Mouse (Mus musculus): ENCODE measurements around the gene Mbd3. TPM values are rescaled to one million over a fixed set of nuclear protein-coding genes. Genes with fewer than 3 reads are reported as not detected.

Mbd3 gene
- polyA plus RNA-seq, 1 experiment from 2014 or later: 140 TPM

DNA sequence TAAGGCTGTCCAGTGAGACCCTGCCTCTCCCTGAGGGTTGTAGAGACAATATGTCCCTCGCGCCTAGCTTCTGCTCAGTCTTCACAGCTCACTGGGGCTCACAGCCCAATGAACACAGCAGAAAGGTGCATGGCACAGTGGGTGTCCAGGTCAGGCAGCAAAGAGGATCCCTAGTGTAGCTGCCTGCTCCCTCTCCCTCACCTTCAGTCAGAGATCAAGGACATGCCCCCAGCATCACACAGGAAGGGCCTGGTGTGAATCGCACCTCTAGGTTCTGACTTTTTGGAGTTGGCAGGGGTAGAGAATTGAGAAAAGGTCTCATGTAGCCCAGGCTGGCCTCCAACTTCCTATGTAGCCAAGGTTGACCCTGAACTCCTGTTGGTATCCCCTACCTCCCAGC is 35.5 kb upstream of the Mbd3 start:
- ATAC-seq: no peak

GRCm38 (mm10) chr10:80434233-80434592 is 34.9 kb upstream of the Mbd3 start:
- peak overlapping the region; percentile 87 for H3K4me2 ChIP-seq
- 0 out of 2 replicates have a peak, but pooled peaks have one; percentile 4 for ATAC-seq
- WGBS (ENCODE audit: insufficient replicate concordance): 8% methylated on average over 8 of the region's 8 CpGs
- no peaks in the 10 kb centered on the region for H3K9me3 ChIP-seq (replicated peaks)
- H3K36me3 ChIP-seq: peaks cover 24% of the 10 kb centered on the region
- H3K27me3 ChIP-seq (replicated peaks): peaks cover 13% of the 10 kb centered on the region
- H3K27ac ChIP-seq: peak overlapping the region; percentile 95
- H3K4me1 ChIP-seq: peaks cover 73% of the 10 kb centered on the region
- peak overlapping the region; percentile 100 for H3K4me3 ChIP-seq
- peak overlapping the region; percentile 67 for H3K9ac ChIP-seq

More for the DNA sequence above, 35.5 kb upstream of the Mbd3 start:
- Histone ChIP-seq H3K4me3 (peak overlapping the region; percentile 100), H3K9ac (peak overlapping the region; percentile 67), H3K36me3 (peaks cover 17% of the 10 kb centered on the region), H3K9me3 (replicated peaks) (no peaks in the 10 kb centered on the region), H3K27me3 (replicated peaks) (peaks cover 14% of the 10 kb centered on the region), H3K27ac (peak overlapping the region; percentile 95), H3K4me2 (peak overlapping the region; percentile 87), H3K4me1 (peaks cover 68% of the 10 kb centered on the region)
- WGBS (ENCODE audit: insufficient replicate concordance): 68% methylated on average over 3 of the region's 3 CpGs

DNA sequence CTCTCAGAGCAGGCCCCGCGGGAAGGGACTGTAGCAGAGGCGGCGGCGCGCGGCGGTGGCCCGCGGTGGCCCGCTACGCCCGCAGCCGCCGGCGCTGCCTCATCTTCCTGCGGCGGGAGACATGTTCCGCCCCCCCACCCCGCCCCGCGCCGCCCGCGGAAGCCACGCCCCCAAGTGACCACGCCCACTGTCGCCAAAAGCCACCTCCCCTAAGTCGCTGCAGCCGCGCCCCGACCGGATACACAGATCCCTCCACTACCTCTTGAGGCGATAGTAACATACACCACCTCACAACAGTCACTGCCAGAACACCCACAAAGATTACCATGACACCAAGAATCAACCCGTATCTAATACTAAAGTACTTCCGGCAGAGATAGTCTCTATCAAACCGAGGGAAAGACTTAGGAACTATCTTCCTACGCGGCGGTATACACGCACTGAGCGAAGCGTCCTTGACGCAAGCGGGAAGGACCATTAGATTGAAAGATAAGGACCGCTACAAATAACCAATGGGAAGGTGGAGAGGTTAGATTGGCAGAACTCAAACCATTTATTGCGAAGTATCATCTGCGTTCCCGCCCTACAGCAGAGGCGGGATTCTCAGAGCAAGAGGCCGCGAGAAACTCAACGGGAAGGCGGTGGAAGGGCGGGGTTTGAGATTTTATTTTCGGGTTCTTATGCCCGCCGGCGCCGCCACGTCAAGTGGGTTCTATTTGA is 34.3 kb upstream of the Mbd3 start, which contains the start of gene Tcf3:
Gene Tcf3 (minus strand): TSS at position 135 of the 720 bp plus-strand sequence.
- WGBS (ENCODE audit: insufficient replicate concordance): under 1% methylated on average over 61 of the region's 61 CpGs
- Histone ChIP-seq H3K27ac (peak within 1 kb of the TSS; percentile 95), H3K9ac (peak within 1 kb of the TSS; percentile 100), H3K36me3 (peaks cover 29% of the 10 kb centered on the region), H3K9me3 (replicated peaks) (no peaks in the 10 kb centered on the region), H3K4me1 (peaks cover 73% of the 10 kb centered on the region), H3K4me2 (peak within 1 kb of the TSS; percentile 87), H3K4me3 (peak within 1 kb of the TSS; percentile 100), H3K27me3 (replicated peaks) (peaks cover 9% of the 10 kb centered on the region)
- peak; percentile 89 for ATAC-seq

- H3K27me3 ChIP-seq (replicated peaks): peaks cover 4% of the 10 kb centered on the region
- under 1% methylated on average over 50 of the region's 60 CpGs for WGBS (ENCODE audit: insufficient replicate concordance)
- peak overlapping the region; percentile 87 for H3K4me2 ChIP-seq
- peak overlapping the region; percentile 100 for H3K9ac ChIP-seq
- peaks cover 35% of the 10 kb centered on the region for H3K36me3 ChIP-seq
- peaks cover 72% of the 10 kb centered on the region for H3K4me1 ChIP-seq
- H3K9me3 ChIP-seq (replicated peaks): no peaks in the 10 kb centered on the region
- no peak for ATAC-seq
- peak overlapping the region; percentile 95 for H3K27ac ChIP-seq
- H3K4me3 ChIP-seq: peak overlapping the region; percentile 100
These were observed 33.7 kb upstream of the Mbd3 start for GRCm38 (mm10) chr10:80432936-80433512.

- H3K27ac ChIP-seq: peak overlapping the region; percentile 95
- H3K4me1 ChIP-seq: peaks cover 68% of the 10 kb centered on the region
- peak overlapping the region; percentile 87 for H3K4me2 ChIP-seq
- no peaks in the 10 kb centered on the region for H3K9me3 ChIP-seq (replicated peaks)
- H3K36me3 ChIP-seq: peaks cover 42% of the 10 kb centered on the region
- peak overlapping the region; percentile 100 for H3K4me3 ChIP-seq
- 7% methylated on average over 4 of the region's 4 CpGs for WGBS (ENCODE audit: insufficient replicate concordance)
- ATAC-seq: no peak
- no peaks in the 10 kb centered on the region for H3K27me3 ChIP-seq (replicated peaks)
- peak overlapping the region; percentile 100 for H3K9ac ChIP-seq
These were observed 33.0 kb upstream of the Mbd3 start for GRCm38 (mm10) chr10:80432387-80432785.

DNA sequence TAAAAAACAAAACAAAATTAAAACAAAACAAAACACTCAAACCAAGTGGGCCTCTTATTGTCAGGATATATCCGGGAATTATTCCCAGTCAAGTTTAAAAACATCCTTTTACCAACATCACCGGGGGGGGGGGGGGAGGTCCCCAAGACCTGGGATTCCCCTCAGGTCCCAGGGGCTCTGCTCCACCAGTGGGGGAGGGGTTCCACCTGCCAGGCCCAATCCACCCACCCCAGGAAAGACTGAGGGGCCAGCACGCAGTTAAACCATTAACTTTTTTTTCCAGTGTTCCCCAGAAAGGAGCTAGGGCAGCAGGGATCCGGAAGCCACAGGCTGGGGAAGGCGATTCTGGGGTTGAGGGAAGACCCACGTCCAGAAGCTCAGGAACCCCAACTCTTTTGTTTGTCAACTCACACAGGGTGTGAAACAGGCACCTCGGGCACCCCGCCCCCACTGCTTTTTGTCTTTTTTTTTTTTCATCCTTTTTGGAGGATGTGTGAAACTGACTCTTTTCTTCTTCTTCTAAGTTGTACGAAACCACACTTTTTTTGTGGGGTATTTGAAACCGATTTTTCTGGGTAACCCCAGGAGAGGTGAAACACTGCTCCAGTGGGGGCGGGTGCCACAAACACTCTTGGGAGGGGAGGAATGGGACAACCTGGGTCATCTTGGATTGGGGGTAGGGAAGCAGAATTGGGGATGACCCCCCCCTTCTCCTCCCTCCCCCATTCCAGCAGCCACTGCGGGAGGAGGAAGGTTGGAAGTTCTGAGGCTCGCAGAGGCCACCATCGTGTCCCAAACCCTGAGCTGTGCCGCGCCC is 32.4 kb upstream of the Mbd3 start:
- ATAC-seq: no peak
- H3K4me2 ChIP-seq: peak overlapping the region; percentile 87
- H3K27ac ChIP-seq: peak overlapping the region; percentile 95
- 29% methylated on average over 16 of the region's 16 CpGs for WGBS (ENCODE audit: insufficient replicate concordance)
- H3K27me3 ChIP-seq (replicated peaks): no peaks in the 10 kb centered on the region
- peaks cover 48% of the 10 kb centered on the region for H3K36me3 ChIP-seq
- H3K9me3 ChIP-seq (replicated peaks): no peaks in the 10 kb centered on the region
- H3K4me1 ChIP-seq: peaks cover 65% of the 10 kb centered on the region
- peak overlapping the region; percentile 100 for H3K4me3 ChIP-seq
- H3K9ac ChIP-seq: peak overlapping the region; percentile 100

DNA sequence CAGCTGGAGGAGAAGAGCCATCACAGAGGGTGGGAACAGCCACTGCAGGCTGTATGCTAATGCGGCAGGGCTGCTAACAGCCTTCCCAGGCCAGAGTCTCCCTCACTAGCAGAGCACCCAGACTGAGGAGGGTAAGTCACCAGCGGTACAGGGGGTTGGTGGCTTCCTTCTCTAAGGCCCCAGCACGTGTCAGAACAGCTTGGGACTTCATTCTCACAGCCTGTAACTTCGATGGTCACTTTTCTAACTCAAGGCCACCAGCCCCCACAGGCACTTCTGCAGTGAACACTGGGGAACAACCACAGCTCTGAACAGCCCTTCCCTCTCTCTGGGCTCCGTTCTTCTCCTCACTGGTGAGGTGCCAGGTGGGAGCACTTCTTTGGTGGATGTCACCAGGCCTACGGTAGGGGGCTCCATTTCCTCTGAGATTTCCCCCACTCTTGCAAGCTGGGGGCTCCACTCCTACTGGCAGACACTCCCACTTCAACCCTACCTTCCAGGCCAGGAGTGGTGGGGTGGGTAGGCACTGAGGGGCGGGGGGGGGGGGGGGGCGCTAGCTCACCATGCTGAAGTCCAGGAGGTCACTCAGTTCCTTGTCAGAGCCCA is 31.1 kb upstream of the Mbd3 start:
- Histone ChIP-seq H3K4me2 (no peak overlapping the region), H3K9ac (no peak overlapping the region; the same call in 1 of the 2 replicates), H3K4me3 (no peak overlapping the region), H3K4me1 (peaks cover 52% of the 10 kb centered on the region), H3K27me3 (replicated peaks) (no peaks in the 10 kb centered on the region), H3K27ac (peak overlapping the region; percentile 33; the same call in 1 of the 2 replicates), H3K9me3 (replicated peaks) (peaks cover 7% of the 10 kb centered on the region), H3K36me3 (peaks cover 61% of the 10 kb centered on the region)
- no peak for ATAC-seq
- 73% methylated on average over 8 of the region's 8 CpGs for WGBS (ENCODE audit: insufficient replicate concordance)

DNA sequence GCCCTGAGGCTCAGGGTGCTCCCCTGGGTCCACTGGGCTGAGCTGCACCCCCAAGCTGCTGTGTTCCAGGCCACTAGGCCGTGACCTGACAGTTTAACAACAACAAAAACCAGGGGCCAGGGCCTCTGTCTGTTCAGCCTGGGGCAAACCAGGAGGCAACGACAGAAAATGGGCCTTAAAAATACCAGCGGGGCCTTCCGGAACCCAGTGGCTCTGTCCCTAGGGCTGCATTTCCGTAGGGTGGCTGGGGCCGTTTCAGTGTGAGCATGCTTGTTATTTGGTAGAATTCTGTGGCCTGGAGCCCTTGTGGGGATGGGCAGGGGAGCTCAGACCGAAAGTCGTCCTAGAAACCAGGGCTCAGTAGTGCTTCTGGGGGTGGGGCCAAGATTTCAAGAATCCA is 30.4 kb upstream of the Mbd3 start:
- H3K9ac ChIP-seq: 0 out of 2 replicates have a peak overlapping the region, but pooled peaks have one; percentile 15
- ATAC-seq: no peak
- peaks cover 68% of the 10 kb centered on the region for H3K36me3 ChIP-seq
- 0 out of 2 replicates have a peak overlapping the region, but pooled peaks have one; percentile 33 for H3K27ac ChIP-seq
- peaks cover 51% of the 10 kb centered on the region for H3K4me1 ChIP-seq
- H3K4me3 ChIP-seq: no peak overlapping the region
- 88% methylated on average over 8 of the region's 8 CpGs for WGBS (ENCODE audit: insufficient replicate concordance)
- H3K9me3 ChIP-seq (replicated peaks): peaks cover 12% of the 10 kb centered on the region
- no peak overlapping the region for H3K4me2 ChIP-seq
- no peaks in the 10 kb centered on the region for H3K27me3 ChIP-seq (replicated peaks)

DNA sequence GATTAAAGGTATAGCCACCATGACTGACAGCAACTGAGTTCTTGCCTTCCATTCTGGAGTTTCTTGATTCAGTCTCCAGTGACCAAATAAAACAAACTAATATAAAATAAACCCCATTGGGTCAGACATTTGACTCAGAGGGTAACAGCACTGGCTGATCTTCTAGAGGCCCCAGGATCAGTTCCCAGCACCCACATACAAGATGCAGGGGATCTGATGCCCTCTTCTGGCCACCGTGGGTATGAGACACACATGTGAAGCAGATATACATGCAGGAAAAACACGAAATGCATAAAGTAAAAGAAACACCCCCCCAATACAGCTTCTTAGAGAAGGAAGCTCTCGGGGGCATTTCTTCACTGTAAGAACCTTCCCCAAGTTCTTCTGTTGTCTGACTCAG is 25.7 kb upstream of the Mbd3 start:
- Histone ChIP-seq H3K9me3 (replicated peaks) (peaks cover 12% of the 10 kb centered on the region), H3K4me2 (no peak overlapping the region), H3K27me3 (replicated peaks) (no peaks in the 10 kb centered on the region), H3K4me3 (no peak overlapping the region), H3K4me1 (peaks cover 66% of the 10 kb centered on the region), H3K36me3 (peaks cover 95% of the 10 kb centered on the region), H3K9ac (no peak overlapping the region), H3K27ac (peak overlapping the region; percentile 95)
- no peak for ATAC-seq
- 89% methylated on average over 3 of the region's 3 CpGs for WGBS (ENCODE audit: insufficient replicate concordance)

DNA sequence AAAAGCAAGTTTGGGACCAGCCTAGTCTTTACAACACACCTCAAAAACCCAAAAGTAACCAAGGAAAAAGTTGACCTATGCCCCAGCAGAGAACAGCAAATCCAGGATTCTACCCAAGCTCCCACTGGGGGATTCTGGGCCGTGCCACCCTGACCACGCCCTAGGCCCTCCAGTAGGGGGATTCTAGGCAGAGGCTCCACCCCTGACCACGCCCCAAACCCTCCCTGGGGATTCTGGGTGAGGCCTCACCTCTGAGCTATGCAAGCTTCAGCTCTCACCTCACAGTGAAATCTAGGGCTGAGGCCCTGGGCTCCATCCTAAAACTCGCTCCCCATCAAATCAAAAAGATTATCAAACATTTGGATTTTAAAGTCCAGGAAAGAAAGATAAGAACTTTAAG is 24.2 kb upstream of the Mbd3 start:
- WGBS (ENCODE audit: insufficient replicate concordance): 15% methylated on average over 4 of the region's 4 CpGs
- peak; percentile 76 for ATAC-seq
- Histone ChIP-seq H3K4me1 (peaks cover 68% of the 10 kb centered on the region), H3K9ac (peak overlapping the region; percentile 57), H3K27ac (peak overlapping the region; percentile 95), H3K4me3 (peak overlapping the region; percentile 25), H3K36me3 (peaks cover 95% of the 10 kb centered on the region), H3K9me3 (replicated peaks) (peaks cover 12% of the 10 kb centered on the region), H3K27me3 (replicated peaks) (no peaks in the 10 kb centered on the region), H3K4me2 (peak overlapping the region; percentile 73)

DNA sequence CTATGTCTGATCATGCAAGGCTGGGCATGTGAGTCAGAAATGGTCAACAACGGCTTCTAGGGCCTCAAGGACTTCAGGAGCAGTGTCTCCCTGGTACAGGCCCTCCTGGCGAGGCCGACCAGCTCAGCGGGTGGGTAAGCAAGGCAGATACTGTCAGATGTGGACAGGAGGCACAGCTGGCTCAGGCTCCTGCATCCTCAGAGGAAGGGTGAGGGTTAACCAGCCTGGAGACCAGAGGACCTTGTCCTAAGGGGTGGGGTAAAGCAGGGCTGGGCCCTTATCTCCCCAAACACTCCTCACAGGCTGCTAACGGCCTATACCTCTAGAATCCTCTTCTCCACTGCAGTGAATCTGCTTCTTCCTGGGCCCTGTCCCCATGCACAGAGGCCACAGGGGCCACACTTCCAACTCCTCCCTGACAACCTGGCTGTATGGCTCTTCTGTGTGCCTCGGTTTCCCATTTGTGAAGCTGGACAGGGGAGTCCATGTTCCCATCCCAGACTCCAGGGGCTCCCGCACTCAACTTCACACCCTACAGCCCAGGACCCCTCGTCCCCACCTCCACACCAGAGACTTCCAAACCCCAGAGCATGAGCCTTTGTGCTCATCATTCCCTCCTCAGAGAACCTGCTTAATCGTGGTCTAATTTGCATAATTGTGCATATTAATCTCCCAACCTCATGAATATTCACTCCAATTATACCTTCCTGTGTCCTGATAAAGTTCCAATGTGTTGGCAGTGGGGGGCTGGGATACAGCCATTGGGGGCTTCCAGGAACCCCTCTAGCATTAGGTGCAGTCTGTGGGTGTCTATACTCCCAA is 22.5 kb upstream of the Mbd3 start:
- H3K4me2 ChIP-seq: peak overlapping the region; percentile 73
- H3K4me1 ChIP-seq: peaks cover 76% of the 10 kb centered on the region
- H3K36me3 ChIP-seq: peaks cover 95% of the 10 kb centered on the region
- no peaks in the 10 kb centered on the region for H3K27me3 ChIP-seq (replicated peaks)
- H3K4me3 ChIP-seq: peak overlapping the region; percentile 45
- H3K9me3 ChIP-seq (replicated peaks): peaks cover 12% of the 10 kb centered on the region
- 24% methylated on average over 9 of the region's 9 CpGs for WGBS (ENCODE audit: insufficient replicate concordance)
- ATAC-seq: peak; percentile 96
- peak overlapping the region; percentile 72 for H3K9ac ChIP-seq
- H3K27ac ChIP-seq: peak overlapping the region; percentile 95

Measured in liver, embryonic 12.5 days (tissue).